Mouse (Mus musculus) adrenal gland, postnatal 25 days (tissue): Measurements from ENCODE around the gene Morn3. TPM values are rescaled to one million over a fixed set of nuclear protein-coding genes. Genes with fewer than 3 reads are reported as not detected.

Experiments
- DNase-seq: peaks from one replicate; pipeline ENCODE4 v3.0.0; 2021; ENCODE audit warnings: mixed read lengths
- total RNA-seq: library from RNA; stranded (reverse); gene quantifications from 2 replicates; pipeline ENCODE4 v1.2.3, GENCODE M21; 2021

Gene Morn3
- total RNA-seq, 1 experiment from 2014 or later = not detected

DNA sequence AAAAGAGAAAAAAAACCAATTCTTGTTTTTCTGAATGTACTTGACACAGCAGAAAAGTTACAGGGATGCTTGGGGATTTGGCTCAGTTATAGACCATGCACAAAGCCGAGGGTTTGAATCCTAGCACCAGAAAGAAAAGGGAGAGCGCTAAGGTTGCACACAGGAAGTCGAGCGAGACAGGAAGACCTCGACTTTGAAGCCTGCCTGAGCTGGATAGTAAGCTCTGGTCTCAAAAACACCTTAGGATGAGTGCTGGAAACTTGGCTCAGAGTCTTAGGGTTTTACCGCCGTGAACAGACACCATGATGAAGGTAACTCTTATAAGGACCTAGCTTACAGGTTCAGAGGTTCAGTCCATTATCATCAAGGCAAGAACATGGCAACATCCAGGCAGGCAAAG lies 25.4 kb downstream of the Morn3 start:
- no peak for DNase-seq

DNA sequence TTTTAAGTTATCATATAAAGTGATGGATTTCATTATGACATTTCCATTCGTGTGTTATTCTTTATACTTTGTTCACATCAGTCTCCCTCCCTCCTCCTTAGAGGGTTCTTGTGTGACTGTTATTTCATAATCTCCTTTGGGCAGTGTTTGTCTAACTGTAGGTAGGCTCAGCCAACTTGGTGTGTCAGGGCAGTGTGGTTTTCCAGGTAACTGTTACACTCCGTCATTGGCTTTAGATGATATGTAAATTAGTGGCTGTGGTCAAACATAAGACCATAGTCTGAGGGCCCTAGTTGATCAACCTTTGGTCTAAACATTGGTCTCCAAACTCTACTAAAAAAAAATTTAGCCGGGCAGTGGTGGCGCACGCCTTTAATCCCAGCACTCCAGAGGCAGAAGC lies 26.4 kb downstream of the Morn3 start:
- DNase-seq = no peak

DNA sequence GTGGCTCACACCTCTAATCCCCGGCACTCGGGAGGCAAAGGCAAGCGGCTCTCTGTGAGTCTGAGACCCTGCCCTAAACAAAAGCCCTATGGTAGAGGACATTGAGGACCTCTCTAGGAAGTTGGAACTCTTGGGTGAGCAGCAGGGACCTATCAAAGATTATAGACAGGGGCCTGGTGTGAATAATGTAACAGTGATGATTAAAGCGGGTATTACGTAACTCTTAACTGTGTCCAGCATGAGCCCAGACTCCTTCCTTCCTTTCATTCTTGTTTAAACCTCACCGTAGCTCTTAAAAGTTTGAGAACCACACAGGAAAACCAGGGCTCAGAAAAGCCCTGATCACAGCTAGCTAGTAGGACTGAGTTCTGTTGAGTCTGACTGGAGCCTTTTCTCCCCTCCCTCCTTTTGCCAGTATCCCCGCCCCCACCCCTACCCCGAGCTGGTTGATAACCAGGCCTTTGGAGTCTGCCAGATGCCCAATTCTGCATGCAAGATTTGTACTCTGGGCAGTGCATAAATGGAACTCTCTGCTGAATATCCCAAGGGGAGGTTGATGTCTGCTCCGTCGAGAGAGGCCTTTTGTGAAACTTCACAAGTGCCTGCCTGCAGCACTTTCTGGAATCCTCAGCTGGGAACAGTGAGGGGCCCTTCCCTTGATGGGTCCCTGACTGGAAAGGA lies 27.3 kb downstream of the Morn3 start:
- DNase-seq = no peak

DNA sequence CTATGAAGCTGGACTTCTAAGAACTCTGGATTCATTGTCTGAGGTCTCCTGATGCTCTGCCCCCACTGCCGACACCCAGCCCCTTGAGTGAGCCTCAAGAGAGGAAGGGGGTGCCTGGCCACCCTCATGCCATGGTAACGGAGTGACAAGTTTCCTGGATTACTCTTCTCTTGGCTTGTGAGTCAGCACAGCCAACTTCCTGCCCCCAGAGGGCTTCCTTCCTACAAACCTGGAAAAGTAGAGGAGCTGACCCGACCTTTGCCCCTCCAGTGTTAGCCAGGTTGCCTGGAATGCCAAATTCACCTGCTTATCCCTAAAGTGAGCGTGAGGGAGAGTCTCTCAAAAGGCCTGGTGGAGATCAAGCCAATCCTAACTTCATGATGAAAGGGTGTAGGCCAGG lies 29.3 kb downstream of the Morn3 start:
- no peak for DNase-seq

DNA sequence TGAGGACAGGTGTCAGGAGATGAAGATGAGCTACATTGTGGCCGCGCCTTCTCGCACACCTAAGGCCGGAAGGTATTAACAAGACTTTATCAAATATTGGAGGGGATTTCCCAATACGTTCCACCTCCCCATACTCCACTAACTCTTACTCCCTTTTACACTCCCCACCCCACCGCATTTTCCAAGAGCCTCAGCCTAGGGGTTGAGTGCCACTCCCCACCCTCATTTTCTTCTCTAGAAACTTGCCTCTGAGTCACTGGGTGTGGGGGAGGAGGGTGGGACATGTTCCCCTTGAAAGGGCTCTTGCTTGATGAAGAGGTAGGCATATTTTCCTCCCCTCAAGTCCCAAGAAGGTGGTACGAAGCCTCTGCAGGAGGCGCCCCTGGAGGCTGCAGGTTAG lies 30.9 kb downstream of the Morn3 start:
- no peak for DNase-seq

DNA sequence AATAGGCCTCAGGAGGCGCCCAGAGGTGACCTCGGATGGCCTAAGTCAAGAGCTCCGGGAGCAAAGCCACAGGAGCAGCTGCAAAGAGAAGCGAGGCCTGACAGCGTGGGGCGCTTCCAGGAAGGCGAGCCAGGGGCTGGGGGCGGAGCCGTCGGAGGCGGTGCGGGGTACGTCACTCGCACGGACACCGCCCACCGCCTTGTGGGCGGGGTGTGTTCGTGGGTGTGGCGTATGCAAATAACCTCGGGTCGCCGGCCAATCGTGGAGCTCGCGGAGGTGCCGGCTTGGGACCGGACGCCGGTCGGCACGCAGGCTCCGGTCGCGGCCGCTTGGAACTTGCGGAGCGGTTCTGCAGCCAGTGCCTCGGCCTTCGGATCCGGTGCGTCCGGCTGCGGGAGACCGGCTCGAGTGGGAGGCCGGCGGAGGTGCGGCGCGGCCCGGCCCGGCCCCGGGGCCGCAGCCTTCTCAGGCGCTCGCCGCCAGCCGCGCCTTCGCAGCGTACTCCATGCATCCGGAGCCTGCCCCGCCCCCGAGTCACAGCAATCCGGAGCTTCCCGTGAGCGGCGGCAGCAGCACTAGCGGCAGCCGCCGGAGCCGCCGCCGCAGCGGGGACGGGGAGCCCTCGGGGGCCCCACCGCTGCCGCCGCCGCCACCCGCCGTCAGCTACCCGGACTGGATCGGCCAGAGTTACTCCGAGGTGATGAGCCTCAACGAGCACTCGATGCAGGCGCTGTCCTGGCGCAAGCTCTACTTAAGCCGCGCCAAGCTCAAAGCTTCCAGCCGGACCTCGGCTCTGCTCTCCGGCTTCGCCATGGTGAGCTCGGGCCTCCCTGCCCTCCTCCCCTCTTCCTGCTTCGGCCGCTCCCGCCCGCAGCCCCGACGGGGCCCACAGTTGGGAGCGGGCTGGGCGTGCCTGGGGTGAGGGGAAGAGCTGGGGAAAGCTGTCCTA lies 31.8 kb downstream of the Morn3 start, which contains the start of gene Orai1:
TSS of gene Orai1 (plus strand) at position 322 of the 949 bp plus-strand sequence.
- DNase-seq = peak; percentile 97

DNA sequence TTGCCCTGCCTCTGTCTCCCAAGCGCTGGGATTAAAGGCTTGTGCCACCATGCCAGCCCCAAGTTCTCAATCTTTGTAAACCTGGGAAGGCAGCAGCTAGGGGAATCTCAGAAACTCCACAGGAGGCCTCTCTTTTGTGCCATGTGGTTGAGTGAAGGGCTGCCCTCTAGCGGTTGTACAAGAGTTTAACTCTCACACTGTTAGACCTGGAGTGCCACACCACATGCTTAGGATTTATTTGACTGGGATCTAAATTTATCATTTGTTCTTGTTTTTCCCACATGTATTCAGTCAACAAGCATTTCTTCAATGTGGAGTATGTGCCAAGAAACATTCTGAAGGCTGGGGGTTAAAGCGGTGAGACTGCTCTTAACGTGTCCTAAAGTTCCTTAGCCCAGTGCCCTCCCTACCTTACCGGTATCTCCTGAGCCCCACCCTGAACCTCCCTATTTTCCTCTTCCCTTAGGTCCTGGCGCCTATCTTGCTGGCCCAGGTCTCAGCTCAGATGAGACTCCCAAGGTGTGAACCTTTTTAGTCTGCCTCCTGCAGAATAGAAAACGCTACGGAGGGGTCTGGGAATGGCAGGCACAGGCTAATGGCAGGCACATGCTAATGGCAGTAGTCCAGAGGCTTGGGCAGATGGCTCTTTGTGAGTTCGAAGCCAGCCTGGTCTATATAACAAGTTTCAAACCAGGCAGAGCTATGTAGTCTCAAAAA lies 33.1 kb downstream of the Morn3 start:
- DNase-seq = peak; percentile 58

DNA sequence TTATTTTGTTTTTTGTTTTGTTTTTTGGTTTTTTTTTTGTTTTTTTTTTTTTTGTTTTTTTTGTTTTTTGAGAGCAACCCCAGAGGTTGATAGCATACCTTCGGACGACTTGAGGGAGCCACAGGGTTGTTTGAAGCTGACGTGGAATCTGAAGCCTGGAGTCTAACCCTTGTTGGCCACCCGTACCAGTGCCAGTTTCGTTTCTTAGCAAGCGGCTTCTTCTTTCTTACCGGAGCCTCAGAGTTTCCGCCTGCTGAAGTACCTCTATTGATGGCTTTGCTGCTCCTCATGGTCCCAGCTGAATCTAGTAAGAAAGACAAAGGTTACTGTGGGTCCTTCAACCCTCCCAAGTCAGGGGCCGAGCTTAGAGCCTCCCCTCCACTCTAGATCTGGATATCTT lies 35.1 kb downstream of the Morn3 start:
- DNase-seq = no peak

DNA sequence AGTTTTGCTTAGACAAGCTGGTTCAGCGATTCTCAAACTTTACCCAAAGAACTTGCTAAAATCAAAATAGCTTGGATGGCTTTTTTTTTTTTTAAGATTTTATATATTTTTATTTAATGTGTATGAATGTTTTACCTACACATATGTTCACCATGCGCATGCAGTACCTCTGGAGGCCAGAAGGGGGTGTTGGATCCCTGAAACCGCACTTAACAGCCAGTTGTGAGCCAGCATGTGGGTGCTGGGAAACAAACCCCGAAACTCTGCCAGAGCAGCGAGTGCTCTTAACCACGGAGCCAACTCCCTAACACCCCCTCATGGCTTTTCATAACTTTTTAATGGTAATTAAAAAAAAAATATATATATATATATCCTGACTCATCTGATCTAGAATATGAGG lies 36.0 kb downstream of the Morn3 start:
- no peak for DNase-seq

DNA sequence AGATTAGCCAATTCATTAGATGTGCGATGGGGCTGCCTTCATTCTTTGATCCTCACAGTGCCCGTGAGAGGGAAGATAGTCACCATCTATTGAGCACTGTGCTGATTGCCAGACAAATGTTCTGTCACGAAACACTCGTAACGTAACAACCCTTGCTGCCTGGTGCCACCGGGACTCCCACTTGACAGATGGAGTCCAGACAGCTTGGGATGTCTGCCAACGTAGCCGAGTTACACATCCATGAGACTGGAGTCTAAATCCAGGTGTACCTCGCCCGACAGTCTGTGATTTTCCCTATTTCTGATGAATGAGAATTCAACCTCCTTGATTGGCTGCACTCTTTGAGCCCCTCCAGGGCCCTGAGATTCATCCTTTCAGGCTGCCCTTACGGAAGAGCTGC lies 36.9 kb downstream of the Morn3 start:
- no peak for DNase-seq

DNA sequence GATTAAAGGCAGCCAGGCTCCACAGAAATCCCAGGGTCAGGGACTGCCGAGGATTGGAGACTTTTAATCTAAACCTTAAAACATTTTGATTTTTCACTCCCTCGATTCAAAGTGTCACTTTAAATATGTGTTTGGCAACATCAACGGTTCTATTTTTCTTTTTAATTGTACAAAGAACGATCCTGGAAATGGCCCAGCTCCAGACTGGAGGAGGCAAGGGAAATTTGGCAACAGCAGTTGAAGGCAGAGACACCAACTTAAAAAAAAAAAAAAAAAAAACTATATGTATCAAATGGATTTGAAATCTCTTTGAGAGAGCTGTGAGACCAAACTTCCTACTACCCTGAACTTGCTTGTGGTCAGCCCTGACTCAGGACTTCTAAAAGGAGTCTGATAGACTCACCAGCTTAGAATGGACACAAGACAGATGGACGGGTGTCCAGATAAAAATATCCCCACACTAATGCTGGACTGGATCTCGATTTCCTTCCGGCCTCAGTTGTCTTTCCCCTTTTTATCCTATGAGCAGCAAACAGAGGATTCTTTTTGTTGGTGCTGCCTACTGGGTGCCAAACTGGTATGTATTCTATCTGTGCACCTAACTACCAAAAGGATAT lies 37.8 kb downstream of the Morn3 start:
- DNase-seq = no peak

DNA sequence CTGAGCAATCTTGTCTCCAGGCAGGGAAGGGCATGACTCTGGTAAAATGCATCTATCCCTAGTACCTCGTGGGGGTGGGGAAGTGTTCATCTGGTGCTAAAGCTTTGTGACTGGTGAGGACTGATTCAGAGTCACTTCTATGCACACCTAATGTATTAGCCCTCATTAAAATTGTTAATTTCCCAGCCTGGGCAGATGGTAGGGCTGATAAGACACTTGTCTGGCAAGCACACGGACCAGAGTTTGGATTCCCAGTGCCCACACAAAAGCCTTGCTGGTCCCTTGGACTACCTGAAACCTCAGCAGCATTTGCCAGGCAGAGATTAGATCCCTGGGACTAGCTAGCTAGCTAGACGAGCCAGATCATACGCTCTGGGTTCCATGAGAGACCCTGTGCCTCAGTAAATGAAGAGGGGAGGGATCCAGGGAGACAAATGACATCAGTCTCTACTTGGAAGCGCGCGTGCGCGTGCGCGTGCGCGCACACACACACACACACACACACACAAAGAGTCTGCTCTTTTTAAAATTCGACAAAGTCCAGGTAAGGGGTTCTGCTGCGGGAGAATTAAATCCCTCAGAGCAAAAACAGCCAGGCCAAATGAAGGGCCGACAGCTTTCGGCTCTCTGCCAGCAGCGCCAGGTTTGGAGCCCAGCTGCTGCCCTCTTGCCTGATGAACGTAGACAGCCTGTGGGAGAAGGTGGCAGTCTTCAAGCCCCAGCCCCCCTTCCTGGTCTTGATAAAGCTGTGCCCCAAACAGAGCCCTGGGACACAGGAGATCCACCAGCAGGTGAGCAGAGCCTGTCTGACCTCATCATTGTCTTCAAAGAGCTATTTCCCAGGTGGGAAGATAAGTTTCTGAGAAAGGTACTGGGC lies 40.9 kb downstream of the Morn3 start:
- no peak for DNase-seq

DNA sequence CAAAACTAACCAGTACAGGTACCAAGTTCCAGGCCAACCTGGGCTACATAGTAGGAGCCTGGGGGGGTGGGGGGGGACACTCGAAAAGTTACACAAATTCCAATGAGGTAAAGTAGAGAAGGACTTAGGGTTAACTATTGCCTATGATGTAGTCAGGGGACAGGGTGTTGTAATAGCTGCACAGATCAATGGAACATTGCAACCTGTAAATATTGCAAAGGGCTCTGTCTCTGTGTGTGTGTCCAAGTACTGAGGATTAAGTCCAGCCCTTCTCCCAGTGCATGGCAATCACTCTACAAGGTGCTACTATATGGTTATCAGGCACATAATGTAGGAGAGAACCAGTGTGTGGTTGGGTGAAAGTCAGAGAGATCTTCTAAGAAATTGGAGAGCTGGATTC lies 45.9 kb downstream of the Morn3 start:
- DNase-seq = no peak

DNA sequence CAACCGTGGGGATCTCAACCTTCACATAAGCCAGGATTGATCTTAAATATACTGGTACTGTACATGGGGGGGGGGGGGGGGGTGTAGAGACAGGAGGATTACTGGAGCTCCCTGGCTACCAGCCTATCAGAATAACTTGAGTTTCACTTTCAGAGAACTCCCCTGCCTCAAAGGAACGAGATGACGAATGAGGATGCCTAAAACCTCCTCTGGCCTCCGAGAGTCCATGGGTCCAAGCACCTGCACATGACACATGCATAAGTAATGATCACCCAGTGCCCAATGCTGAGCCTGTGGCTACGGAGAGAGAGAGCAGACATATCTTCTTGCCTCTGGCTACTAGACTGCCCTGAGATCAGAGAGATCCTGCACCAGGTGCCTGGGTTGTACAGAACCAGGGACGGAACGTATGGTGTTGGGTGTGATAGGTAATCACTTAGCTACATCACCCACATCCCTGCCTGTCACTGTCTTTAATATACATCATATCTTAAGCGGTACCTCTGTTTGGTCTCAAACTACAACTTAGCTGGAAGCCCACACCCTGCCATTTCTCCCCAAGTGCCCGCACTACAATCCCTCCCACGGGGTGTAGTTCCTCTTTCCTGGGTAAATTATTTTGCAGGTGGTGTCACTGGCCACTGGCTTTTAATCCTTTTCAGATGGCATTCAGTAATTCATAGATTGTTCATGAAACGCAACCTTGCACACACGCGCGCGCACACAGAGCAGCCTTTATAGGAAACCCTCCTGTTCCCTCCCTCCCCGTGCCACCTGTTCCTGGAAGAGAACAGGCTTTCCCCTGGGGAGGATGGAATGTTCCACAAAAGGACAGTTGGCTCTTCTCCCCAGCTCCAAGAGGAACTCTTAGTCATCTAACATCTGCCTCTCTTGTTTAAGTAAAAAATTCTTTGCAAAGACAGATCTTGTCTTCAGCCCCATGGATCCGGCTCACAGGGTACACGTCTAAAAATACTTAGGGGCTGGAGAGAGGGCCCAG lies 49.3 kb downstream of the Morn3 start:
- DNase-seq = no peak

DNA sequence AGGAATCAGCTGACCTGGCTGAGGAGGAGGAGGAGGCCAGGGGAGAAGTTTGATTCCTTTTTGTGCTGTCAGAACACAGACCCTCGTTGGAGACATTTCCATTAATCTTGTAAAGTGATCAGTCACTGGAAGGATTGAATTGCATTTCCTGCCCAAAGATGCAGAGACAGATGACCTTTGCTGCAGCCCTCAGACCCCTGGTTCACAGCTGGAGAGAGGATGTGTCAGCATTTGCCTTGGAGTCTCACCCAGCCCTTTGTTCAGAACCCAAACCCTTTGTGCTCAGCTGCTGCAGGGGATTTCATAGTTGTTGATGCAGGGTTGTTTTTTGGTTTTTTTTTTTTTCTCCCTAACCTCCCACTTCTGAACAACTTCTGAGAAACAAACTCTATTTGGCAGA lies 51.9 kb downstream of the Morn3 start:
- no peak for DNase-seq

DNA sequence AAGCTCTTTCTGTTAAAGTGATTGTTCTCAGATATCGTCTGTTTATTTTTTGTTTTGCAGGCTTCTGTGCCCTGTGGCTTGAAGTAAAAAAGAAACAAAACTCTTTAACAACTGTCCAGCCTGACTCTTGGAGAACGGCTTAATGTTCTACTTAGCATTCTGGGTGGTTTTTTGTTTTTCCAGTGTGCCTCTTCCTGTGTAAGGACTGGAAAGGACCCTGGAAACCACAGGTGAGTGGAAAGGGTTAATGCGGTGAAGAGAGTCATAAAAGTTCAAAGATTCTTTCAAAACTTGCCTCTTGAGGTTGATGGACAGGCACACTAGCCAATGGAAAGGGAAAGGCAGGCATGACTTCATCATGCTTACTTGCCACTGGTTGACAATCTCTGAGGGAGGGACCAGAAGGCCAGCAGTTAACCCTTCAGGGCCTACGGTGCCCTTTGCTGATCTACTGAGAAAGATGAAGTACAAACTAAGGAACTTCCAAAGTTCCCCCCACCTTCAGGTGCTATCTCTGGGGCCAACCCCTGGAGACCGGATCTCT lies 52.4 kb downstream of the Morn3 start:
- DNase-seq = peak; percentile 80

DNA sequence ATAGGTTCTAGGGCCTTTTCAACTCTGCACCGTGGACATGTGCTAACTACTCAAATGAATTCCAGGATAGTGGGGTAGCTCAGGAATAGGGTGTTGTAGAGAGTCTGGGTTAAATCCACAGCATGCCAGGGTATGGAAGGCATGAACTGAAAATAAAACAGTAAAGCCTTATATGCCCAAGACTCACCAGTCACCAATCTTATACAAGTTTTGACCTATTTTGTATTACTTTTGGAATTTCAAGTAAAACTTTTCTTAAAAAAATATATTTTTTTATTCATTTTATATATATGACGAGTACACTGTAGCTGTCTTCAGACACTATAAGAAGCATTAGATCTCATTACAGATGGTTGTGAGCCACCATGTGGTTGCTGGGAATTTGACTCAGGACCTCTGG lies 53.0 kb downstream of the Morn3 start:
- no peak for DNase-seq

DNA sequence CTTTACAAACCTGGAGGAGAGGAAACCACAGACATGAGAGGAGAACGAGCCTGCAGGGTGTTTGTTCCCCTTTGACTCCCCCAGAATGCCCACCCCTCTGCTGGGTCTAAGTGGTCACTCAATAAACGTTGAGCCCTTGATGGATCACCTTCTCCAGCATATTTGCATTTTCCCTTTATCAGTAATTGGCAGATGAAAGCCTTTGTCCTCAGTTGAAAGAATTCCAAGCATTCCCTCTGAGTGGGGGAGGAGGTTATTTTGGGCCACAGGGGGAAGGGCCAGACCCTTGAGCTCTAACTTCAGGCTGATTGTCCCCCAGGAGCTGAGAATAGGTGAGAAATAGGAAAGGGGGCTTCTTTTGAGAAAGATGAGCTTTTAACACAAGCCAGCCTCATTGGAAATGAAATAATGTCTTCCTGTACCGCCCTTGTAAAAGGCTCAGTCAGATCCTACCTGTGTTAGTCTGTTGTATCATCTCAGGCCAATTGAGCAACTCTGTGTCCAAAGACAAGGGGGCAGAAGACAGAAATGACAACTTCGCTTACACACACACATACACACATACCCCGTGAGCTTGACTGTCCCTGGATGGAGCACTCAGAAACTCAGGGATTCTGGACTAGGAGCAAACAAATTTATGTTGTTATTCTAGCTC lies 55.3 kb downstream of the Morn3 start:
- no peak for DNase-seq
